Mouse (Mus musculus) ES-E14 (cell line): ENCODE measurements at regions not wholly inside any gene's neighbourhood (a gene's known extent, or its start where the extent isn't known, plus 50 kb on each side); places are given as distances from the start of the nearest gene placed in this dataset.
"Not testable (repeated sequence)": the region's sequence is repeated elsewhere in the genome, so short reads cannot be mapped to it uniquely, and the experiment has no call there.

Experiments used
- DNase-seq: peaks from one replicate; pipeline ENCODE4 v3.0.0-alpha.2; 2013; ENCODE audit warnings: low read depth, low spot score
- H3K27ac ChIP-seq: 2 replicates; pipeline ENCODE4 v1.5.1; 2012; ENCODE audit warnings: low read depth, mild to moderate bottlenecking, low read length, moderate library complexity, mixed read lengths; ENCODE audit not compliant: poor library complexity, insufficient read depth, severe bottlenecking
- H3K36me3 ChIP-seq: 2 replicates; pipeline ENCODE4 v1.6.1; 2012; ENCODE audit warnings: mild to moderate bottlenecking, low read length, moderate library complexity, mixed read lengths; ENCODE audit not compliant: control insufficient read depth, poor library complexity, insufficient read depth, severe bottlenecking
- H3K4me1 ChIP-seq, 2 experiments: fragments of 150-350 bp in 1 of 2; sonication (generic) in 1 of 2; 2 replicates each; pipeline ENCODE4 v1.6.1; 2012; ENCODE audit warnings: low read length in 2 of 2, mild to moderate bottlenecking in 1 of 2, mixed read lengths in 1 of 2; ENCODE audit not compliant: control insufficient read depth in 2 of 2, insufficient read depth in 2 of 2, poor library complexity in 1 of 2
- H3K4me3 ChIP-seq, 2 experiments: fragments of 150-350 bp in 1 of 2; sonication (generic) in 1 of 2; 2 replicates each; pipeline ENCODE4 v1.5.1; 2012; ENCODE audit warnings: low read length in 2 of 2, low read depth in 1 of 2, mild to moderate bottlenecking in 1 of 2, mixed read lengths in 1 of 2; ENCODE audit not compliant: insufficient read depth in 1 of 2, poor library complexity in 1 of 2, severe bottlenecking in 1 of 2
- H3K9ac ChIP-seq: 2 replicates; pipeline ENCODE4 v1.6.1; 2012; ENCODE audit warnings: low read depth, mild to moderate bottlenecking, low read length, mixed read lengths; ENCODE audit not compliant: poor library complexity, insufficient read depth, severe bottlenecking
- H3K9me3 ChIP-seq: fragments of 150-350 bp; sonication (generic); 2 replicates; pipeline ENCODE4 v1.6.1; 2012; ENCODE audit warnings: low read depth, mild to moderate bottlenecking, low read length; ENCODE audit not compliant: control insufficient read depth, insufficient read depth
- CHD2 ChIP-seq: IDR thresholded peaks from 2 replicates; pipeline ENCODE4 v1.6.1; 2014; ENCODE audit warnings: mild to moderate bottlenecking, low read depth, low read length, inconsistent platforms
- HCFC1 ChIP-seq: IDR thresholded peaks from 2 replicates; pipeline ENCODE4 v1.6.1; 2012; ENCODE audit warnings: low read length, inconsistent platforms, borderline replicate concordance; ENCODE audit not compliant: insufficient read depth
- MAFK ChIP-seq: IDR thresholded peaks from 2 replicates; pipeline ENCODE4 v1.6.1; 2014; ENCODE audit warnings: mild to moderate bottlenecking, low read depth, low read length, inconsistent platforms; ENCODE audit not compliant: insufficient read depth
- ZC3H11A ChIP-seq: IDR thresholded peaks from 2 replicates; pipeline ENCODE4 v1.6.1; 2012; ENCODE audit warnings: low read depth, mild to moderate bottlenecking, inconsistent platforms, low read length, borderline replicate concordance
- ZNF384 ChIP-seq: IDR thresholded peaks from 2 replicates; pipeline ENCODE4 v1.6.1; 2012; ENCODE audit warnings: low read depth, low read length, inconsistent platforms
- in situ Hi-C, 2 experiments: fragments of 600-800 bp; cut with MboI; formaldehyde crosslinking; loops; one replicate each; pipeline ENCODE4 v1.15.1; 2025; ENCODE audit warnings: low sequenced_read_pairs in 2 of 2, inconsistent platforms in 1 of 2; ENCODE audit not compliant: unreplicated experiment in 2 of 2

DNA sequence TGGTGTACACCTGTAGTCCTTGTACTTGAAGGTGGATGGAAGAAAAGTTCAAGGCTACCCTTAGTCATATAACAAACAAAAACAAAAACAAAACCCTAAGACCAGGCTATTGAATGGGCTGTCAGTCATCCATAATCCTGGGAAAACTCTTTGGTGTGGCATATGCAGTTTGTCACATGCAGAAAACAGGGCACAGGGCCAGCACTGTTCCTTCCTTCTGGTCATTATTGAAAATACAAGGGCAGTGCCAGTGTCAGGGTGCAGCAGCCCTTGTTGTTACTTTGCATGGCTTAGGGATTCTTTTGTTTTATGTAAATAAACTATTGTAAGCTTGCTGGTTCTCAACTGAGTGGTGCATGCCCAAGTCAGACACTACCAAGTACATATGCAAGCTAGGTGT is 623.1 kb upstream of the Chrm3 start:
- H3K27ac ChIP-seq, result no peak overlapping the region
- TF ChIP-seq HCFC1, result no peak
- TF ChIP-seq CHD2, result no peak
- no peak for TF ChIP-seq MAFK
- no peak for TF ChIP-seq ZNF384
- TF ChIP-seq ZC3H11A, result no peak
- DNase-seq, result no peak
- no peaks in the 10 kb centered on the region for H3K9me3 ChIP-seq
- no peaks in the 10 kb centered on the region for H3K36me3 ChIP-seq
- in situ Hi-C loops, result no loop called here
- H3K9ac ChIP-seq, result no peak overlapping the region
- no peaks in the 10 kb centered on the region for H3K4me1 ChIP-seq
- H3K4me3 ChIP-seq, result no peak overlapping the region

DNA sequence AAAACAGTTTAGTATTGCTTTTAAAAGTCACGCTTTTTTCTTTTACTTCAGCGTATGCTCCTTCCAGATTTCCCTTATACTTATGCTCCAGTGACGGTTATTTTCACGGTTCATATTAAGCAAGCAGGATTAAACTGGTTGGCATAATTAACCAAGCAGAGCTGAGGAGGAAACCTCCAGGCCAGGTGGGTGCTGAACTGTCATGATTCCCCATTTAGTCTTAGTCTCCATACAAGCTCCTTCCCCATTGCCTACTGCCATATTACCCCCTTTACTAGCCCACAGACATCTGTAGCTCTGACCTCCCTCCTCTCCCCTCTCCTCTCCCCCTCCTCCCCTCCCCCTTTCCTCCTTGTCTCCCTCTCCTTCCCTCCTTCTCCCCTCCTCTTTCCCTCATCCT is 621.9 kb upstream of the Chrm3 start:
- no peak overlapping the region for H3K27ac ChIP-seq
- no peaks in the 10 kb centered on the region for H3K4me1 ChIP-seq

DNA sequence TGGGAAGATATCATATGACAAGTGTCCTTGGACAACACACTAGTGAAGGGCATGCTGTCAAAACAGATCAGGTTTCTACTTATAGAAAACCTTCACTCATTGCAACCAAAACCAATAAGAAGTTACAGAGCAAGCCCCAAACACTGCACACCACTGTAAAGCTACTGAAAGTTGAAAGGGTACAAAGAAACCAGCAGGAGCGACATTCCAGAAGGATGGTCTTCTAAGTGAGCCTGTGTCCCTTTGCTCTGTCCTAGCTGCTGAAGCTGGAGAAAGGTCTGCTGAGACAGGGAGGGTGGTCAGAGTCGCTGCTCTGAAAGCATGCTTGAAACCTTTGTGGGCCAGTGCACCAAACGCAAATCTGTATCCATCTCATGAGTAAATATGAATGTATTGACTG is 611.3 kb upstream of the Chrm3 start:
- TF ChIP-seq HCFC1 (no peak), CHD2 (no peak), ZC3H11A (no peak), MAFK (no peak), ZNF384 (no peak)
- Histone ChIP-seq H3K9me3 (no peaks in the 10 kb centered on the region), H3K27ac (no peak overlapping the region), H3K36me3 (no peaks in the 10 kb centered on the region), H3K4me3 (no peak overlapping the region), H3K9ac (no peak overlapping the region), H3K4me1 (no peaks in the 10 kb centered on the region)
- DNase-seq, result no peak
- in situ Hi-C loops, result no loop called here

More for the DNA sequence above, 621.9 kb upstream of the Chrm3 start:
- no peak for DNase-seq
- no peak overlapping the region for H3K9ac ChIP-seq
- no peak for TF ChIP-seq MAFK
- no peak for TF ChIP-seq CHD2
- TF ChIP-seq HCFC1, result no peak
- no peak for TF ChIP-seq ZC3H11A
- TF ChIP-seq ZNF384, result no peak
- no peaks in the 10 kb centered on the region for H3K36me3 ChIP-seq
- in situ Hi-C loops, result no loop called here
- H3K9me3 ChIP-seq, result no peaks in the 10 kb centered on the region
- H3K4me3 ChIP-seq, result no peak overlapping the region

DNA sequence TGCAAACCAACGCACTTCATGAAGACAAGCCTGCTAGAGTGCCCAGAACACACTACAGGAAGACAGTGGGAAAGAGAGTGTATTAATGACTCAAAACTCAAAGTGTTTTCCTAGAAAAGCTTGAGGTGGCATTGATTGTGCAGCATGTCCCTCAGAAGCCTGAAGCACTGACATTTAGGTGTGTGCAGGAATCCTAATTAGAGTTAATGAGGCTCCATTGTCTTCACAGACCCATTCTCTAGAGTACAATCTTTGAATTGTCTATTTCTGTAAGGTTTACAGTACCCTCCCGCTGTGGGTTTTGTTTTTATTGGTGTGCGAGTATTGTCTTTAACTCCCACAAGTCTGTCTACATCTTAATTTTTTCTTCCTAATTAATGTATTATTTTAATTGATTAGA is 610.1 kb upstream of the Chrm3 start:
- in situ Hi-C loops, result no loop called here
- no peaks in the 10 kb centered on the region for H3K9me3 ChIP-seq
- no peak overlapping the region for H3K4me3 ChIP-seq
- H3K9ac ChIP-seq, result no peak overlapping the region
- no peak for DNase-seq
- no peak overlapping the region for H3K27ac ChIP-seq
- no peaks in the 10 kb centered on the region for H3K36me3 ChIP-seq
- H3K4me1 ChIP-seq, result no peaks in the 10 kb centered on the region
- TF ChIP-seq ZNF384, result no peak

DNA sequence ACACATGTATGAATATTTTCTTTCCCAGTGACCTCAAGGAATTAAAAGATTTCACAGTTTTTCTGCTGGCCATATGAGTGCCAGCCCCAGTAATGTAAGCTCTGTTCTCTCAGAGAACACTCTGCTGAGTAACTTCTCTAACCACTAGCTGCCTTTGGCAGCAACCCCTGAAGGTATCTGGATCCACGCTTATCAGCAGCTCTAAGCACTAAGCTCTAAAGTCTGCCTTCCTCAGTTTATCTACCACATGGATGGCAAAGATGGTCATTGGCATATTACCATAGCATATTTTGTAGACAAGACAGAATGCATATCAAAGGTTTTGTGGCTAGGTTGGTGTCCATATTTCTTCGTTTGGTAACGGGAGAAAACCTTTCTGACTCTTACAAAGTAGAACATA is 592.3 kb upstream of the Chrm3 start:
- TF ChIP-seq ZNF384, result no peak
- no peak for TF ChIP-seq MAFK
- TF ChIP-seq CHD2, result no peak
- Histone ChIP-seq H3K27ac (no peak overlapping the region), H3K4me3 (no peak overlapping the region)

DNA sequence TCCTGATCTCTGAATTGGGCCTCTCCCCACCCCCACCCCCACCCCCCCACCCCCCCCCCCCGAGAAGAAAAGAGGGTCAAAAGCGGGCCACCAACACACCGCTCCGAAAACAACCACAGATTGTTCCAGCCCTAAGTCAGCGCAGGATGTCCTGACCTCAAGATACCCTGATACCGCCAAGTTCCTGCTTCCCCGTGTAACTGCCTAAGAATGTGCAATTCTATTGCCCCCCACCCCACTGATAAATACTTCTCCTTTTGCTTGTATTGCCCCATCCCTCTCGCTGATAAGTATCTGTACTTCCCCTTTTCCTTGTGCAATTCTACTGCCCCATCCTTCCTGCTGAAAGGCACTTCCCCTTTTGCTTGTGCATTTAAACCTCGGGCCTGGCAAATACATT is 590.0 kb upstream of the Chrm3 start:
- H3K36me3 ChIP-seq, H3K9ac ChIP-seq, H3K4me1 ChIP-seq, DNase-seq, H3K27ac ChIP-seq, H3K4me3 ChIP-seq, in situ Hi-C loops, H3K9me3 ChIP-seq: not testable (repeated sequence)

More for the DNA sequence above, 592.3 kb upstream of the Chrm3 start:
- Histone ChIP-seq H3K36me3 (no peaks in the 10 kb centered on the region), H3K9ac (no peak overlapping the region), H3K4me1 (no peaks in the 10 kb centered on the region), H3K9me3 (no peaks in the 10 kb centered on the region)
- no peak for DNase-seq
- in situ Hi-C loops, result no loop called here
